Mouse (Mus musculus) heart, embryonic 14.5 days (tissue): ENCODE measurements around the gene Syngr3. TPM values are rescaled to one million over a fixed set of nuclear protein-coding genes. Genes with fewer than 3 reads are reported as not detected.
"Not testable (repeated sequence)": the region's sequence is repeated elsewhere in the genome, so short reads cannot be mapped to it uniquely, and the experiment has no call there.

Experiments used
- ATAC-seq: fragments of 200-750 bp; cut with Nextera tagmentation; 2 replicates; pipeline ENCODE4 v1.8.0; 2017; ENCODE audit warnings: low read depth, moderate TSS enrichment; ENCODE audit not compliant: insufficient number of reproducible peaks, insufficient read depth, low FRiP score
- H3K27ac ChIP-seq, 2 experiments: fragments of 200-500 bp in 1 of 2; fragments of 300-500 bp in 1 of 2; sonication (generic) in 1 of 2; replicated peaks in 1 of 2; 2 replicates each; pipeline ENCODE4 v1.5.1; 2012 to 2014; ENCODE audit warnings: low read depth in 2 of 2, low read length in 2 of 2, control low read depth in 1 of 2, mild to moderate bottlenecking in 1 of 2, mixed read lengths in 1 of 2; ENCODE audit not compliant: control insufficient read depth in 1 of 2, insufficient read depth in 1 of 2
- H3K27me3 ChIP-seq: fragments of 300-500 bp; sonication (generic); 2 replicates; pipeline ENCODE4 v1.6.1; 2014; ENCODE audit warnings: mild to moderate bottlenecking, low read length, control low read depth; ENCODE audit not compliant: control insufficient read depth, insufficient read depth
- H3K36me3 ChIP-seq: fragments of 300-500 bp; sonication (generic); 2 replicates; pipeline ENCODE4 v1.6.1; 2014; ENCODE audit warnings: mild to moderate bottlenecking, control low read depth, low read length, mixed read lengths; ENCODE audit not compliant: control insufficient read depth, insufficient read depth
- H3K4me1 ChIP-seq, 2 experiments: fragments of 200-500 bp in 1 of 2; fragments of 300-500 bp in 1 of 2; sonication (generic) in 1 of 2; 2 replicates each; pipeline ENCODE4 v1.6.1; 2012 to 2014; ENCODE audit warnings: low read length in 2 of 2, control low read depth in 1 of 2, mixed read lengths in 1 of 2; ENCODE audit not compliant: control insufficient read depth in 2 of 2, insufficient read depth in 2 of 2
- H3K4me2 ChIP-seq: fragments of 300-500 bp; sonication (generic); 2 replicates; pipeline ENCODE4 v1.6.1; 2014; ENCODE audit warnings: mild to moderate bottlenecking, low read length
- H3K4me3 ChIP-seq, 2 experiments: fragments of 200-500 bp in 1 of 2; fragments of 300-500 bp in 1 of 2; sonication (generic) in 1 of 2; 2 replicates each; pipeline ENCODE4 v1.5.1; 2012 to 2014; ENCODE audit warnings: low read length in 2 of 2, mild to moderate bottlenecking in 2 of 2, control low read depth in 1 of 2, low read depth in 1 of 2, moderate library complexity in 1 of 2; ENCODE audit not compliant: control insufficient read depth in 1 of 2, insufficient read depth in 1 of 2
- H3K9ac ChIP-seq: fragments of 300-500 bp; sonication (generic); 2 replicates; pipeline ENCODE4 v1.6.1; 2014; ENCODE audit warnings: mild to moderate bottlenecking, low read length
- H3K9me3 ChIP-seq: fragments of 300-500 bp; sonication (generic); 2 replicates; pipeline ENCODE4 v1.6.1; 2016; ENCODE audit warnings: low read length, control low read depth; ENCODE audit not compliant: control insufficient read depth
- WGBS: fragments of 180-500 bp; shearing (Covaris S2); extraction: QIAGEN DNeasy Blood & Tissue Kit; methylation state at CpG from one replicate; pipeline ENCODE4 v1.1.7; 2014; 5-methylcytosine and 5-hydroxymethylcytosine counted together
- polyA plus RNA-seq: library from polyadenylated mRNA; unstranded; fragments of >200 nt; fragmentation: Nextera tagmentation; extraction: Ambion mirVana; gene quantifications from 2 replicates; pipeline ENCODE4 v1.2.1, GENCODE M21; 2014

Syngr3 gene
- polyA plus RNA-seq, 1 experiment from 2014 or later = 0.69 TPM

DNA sequence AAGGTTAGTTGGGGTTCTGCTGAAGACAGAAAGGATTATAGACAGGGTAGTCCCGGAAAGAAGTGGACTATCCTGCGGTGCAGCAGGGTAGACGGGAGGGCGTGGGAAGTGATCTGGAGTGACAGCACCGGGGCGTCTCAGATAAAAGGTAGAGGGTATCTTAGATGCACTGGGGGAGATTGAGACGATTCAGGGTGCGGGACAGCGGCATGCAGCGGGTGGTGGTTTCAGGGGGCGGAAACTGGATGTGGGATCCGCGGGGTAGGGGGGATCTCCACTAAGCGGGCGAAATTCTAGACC is 34.1 kb upstream of the Syngr3 start:
- peaks cover 6 to 26% of the 10 kb centered on the region in 2 experiments for H3K4me1 ChIP-seq
- peak overlapping the region; percentile 99 for H3K9ac ChIP-seq
- peak overlapping the region; percentile 86 to 89 for H3K4me3 ChIP-seq
- WGBS = 0% methylated on average over 15 of the region's 15 CpGs
- H3K27me3 ChIP-seq = no peaks in the 10 kb centered on the region
- peak overlapping the region; percentile 86 to 94 for H3K27ac ChIP-seq
- ATAC-seq = peak; percentile 0; the same call in 1 of the 2 replicates
- H3K9me3 ChIP-seq = no peaks in the 10 kb centered on the region
- H3K4me2 ChIP-seq = peak overlapping the region; percentile 74
- peaks cover 22% of the 10 kb centered on the region for H3K36me3 ChIP-seq

DNA sequence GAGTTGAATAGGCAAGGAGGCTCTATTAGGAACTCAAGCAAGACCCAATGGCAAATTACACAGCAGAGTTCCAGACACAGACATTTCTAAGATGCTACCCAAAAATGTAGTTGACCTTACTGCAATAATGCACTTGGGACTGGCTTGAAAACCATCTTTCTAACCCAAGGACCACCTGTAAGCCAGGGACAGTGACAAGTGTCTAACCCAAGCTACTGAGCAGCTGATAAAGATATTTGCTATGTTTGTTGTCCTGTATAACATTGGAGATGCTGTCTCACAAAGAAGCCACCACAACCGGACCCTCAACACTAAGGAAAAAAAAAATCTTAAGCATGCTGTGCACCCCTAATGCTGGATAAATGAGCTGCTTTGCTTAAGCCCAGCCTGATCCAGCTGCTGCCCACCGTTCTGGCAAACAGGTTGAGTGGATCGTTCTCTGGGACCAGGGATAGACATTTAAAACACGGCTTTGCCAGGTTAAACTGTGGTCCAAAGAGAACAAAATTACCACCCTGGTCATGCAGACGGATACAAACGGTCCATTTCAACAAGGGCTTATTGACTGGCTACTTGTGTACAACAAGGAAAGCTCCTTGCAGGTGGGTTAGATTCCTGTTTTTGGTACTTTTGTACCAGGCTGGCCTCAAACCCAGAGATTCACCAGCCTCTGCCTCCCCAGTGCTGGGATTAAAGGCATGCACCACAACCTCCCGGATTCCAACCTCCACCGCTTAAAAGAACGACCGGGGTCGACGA is 33.5 kb upstream of the Syngr3 start:
- Histone ChIP-seq H3K4me3 (peak overlapping the region; percentile 86 to 89), H3K36me3 (peaks cover 27% of the 10 kb centered on the region), H3K4me1 (peaks cover 6 to 30% of the 10 kb centered on the region in 2 experiments), H3K27me3 (no peaks in the 10 kb centered on the region), H3K4me2 (peak overlapping the region; percentile 74), H3K9me3 (no peaks in the 10 kb centered on the region), H3K9ac (peak overlapping the region; percentile 99), H3K27ac (peak overlapping the region; percentile 86 to 94)
- 2% methylated on average over 12 of the region's 12 CpGs for WGBS
- ATAC-seq = no peak

- H3K36me3 ChIP-seq = peaks cover 34% of the 10 kb centered on the region
- peaks cover 6 to 30% of the 10 kb centered on the region in 2 experiments for H3K4me1 ChIP-seq
- no peak overlapping the region for H3K27ac ChIP-seq
- peak overlapping the region; percentile 74 for H3K4me2 ChIP-seq
- ATAC-seq = no peak
- 36% methylated on average over 13 of the region's 13 CpGs for WGBS
- no peaks in the 10 kb centered on the region for H3K9me3 ChIP-seq
- 0 out of 2 replicates have a peak overlapping the region, but pooled peaks have one; percentile 99 for H3K9ac ChIP-seq
- H3K27me3 ChIP-seq = no peaks in the 10 kb centered on the region
- no peak overlapping the region; a peak in 1 of 4 replicates for H3K4me3 ChIP-seq
Observed at GRCm38 (mm10) chr17:24722220-24722924, 32.6 kb upstream of the Syngr3 start.

DNA sequence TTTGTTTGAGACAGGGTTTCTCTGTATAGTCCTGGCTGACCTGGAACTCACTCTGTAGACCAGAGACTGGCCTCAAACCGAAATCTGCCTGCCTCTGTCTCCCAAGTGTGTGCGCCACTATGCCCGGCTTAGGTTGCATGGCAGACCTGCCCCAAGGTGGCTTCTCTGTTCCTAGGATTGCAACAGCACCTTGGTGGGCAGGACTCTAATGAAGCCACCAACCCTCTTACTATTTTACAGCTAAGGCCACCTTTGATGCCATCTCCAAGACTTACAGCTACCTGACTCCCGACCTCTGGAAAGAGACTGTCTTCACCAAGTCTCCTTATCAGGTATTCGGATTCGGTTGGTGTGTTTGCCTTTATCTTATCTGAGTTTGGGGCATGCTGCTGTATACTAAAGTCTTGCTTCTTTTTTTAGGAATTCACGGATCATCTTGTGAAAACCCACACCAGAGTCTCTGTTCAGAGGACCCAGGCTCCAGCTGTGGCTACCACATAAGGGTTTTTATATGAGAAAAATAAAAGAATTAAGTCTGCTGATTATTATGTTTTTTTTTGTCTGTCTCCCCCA is 31.7 kb upstream of the Syngr3 start:
- not testable (repeated sequence) for ATAC-seq, H3K27me3 ChIP-seq

GRCm38 (mm10) chr17:24720616-24721015 is 30.9 kb upstream of the Syngr3 start:
- Histone ChIP-seq H3K36me3 (peaks cover 40% of the 10 kb centered on the region), H3K4me1 (peaks cover 6 to 30% of the 10 kb centered on the region in 2 experiments), H3K4me3 (peak overlapping the region; percentile 57 to 76), H3K27ac (peak overlapping the region; percentile 66 to 80; a peak in 3 of 4 replicates), H3K4me2 (peak overlapping the region; percentile 74), H3K9ac (peak overlapping the region; percentile 88)
- ATAC-seq, H3K27me3 ChIP-seq, H3K9me3 ChIP-seq: not testable (repeated sequence)
- 3% methylated on average over 10 of the region's 11 CpGs for WGBS

More for the DNA sequence above, 31.7 kb upstream of the Syngr3 start:
- peaks cover 6 to 30% of the 10 kb centered on the region in 2 experiments for H3K4me1 ChIP-seq
- WGBS = 26% methylated on average over 7 of the region's 7 CpGs
- peak overlapping the region; percentile 74 for H3K4me2 ChIP-seq
- H3K36me3 ChIP-seq = peaks cover 40% of the 10 kb centered on the region
- H3K9me3 ChIP-seq, H3K27ac ChIP-seq: not testable (repeated sequence)
- peak overlapping the region; percentile 13 to 57 for H3K4me3 ChIP-seq
- peak overlapping the region; percentile 88 for H3K9ac ChIP-seq

GRCm38 (mm10) chr17:24719494-24720222 is 29.9 kb upstream of the Syngr3 start:
- Histone ChIP-seq H3K27me3 (no peaks in the 10 kb centered on the region), H3K27ac (peak overlapping the region; percentile 66 to 80), H3K9ac (peak overlapping the region; percentile 88), H3K36me3 (peaks cover 40% of the 10 kb centered on the region), H3K4me3 (peak overlapping the region; percentile 57 to 79), H3K4me1 (peaks cover 6 to 30% of the 10 kb centered on the region in 2 experiments), H3K4me2 (peak overlapping the region; percentile 74), H3K9me3 (no peaks in the 10 kb centered on the region)
- WGBS = under 1% methylated on average over 61 of the region's 61 CpGs
- ATAC-seq = peak; percentile 98

- H3K4me3 ChIP-seq = peak overlapping the region; percentile 57 to 79
- not testable (repeated sequence) for H3K9me3 ChIP-seq, H3K27me3 ChIP-seq, H3K27ac ChIP-seq, ATAC-seq
- peaks cover 4 to 27% of the 10 kb centered on the region in 2 experiments for H3K4me1 ChIP-seq
- 55% methylated on average over 5 of the region's 5 CpGs for WGBS
- peak overlapping the region; percentile 80 for H3K9ac ChIP-seq
- peak overlapping the region; percentile 70 for H3K4me2 ChIP-seq
- H3K36me3 ChIP-seq = peaks cover 40% of the 10 kb centered on the region
Observed at GRCm38 (mm10) chr17:24718938-24719337, 29.2 kb upstream of the Syngr3 start.
